Mouse (Mus musculus) intestine, postnatal 0 days (tissue): ENCODE measurements around the gene Gm40193. TPM values are rescaled to one million over a fixed set of nuclear protein-coding genes. Genes with fewer than 3 reads are reported as not detected.

Source experiments
- ATAC-seq: fragments of 200-750 bp; cut with Nextera tagmentation; 2 replicates; pipeline ENCODE4 v1.8.0; 2017; ENCODE audit warnings: mild to moderate bottlenecking, moderate TSS enrichment, moderate library complexity
- H3K27ac ChIP-seq: fragments of 300-500 bp; sonication (generic); 2 replicates; pipeline ENCODE4 v1.5.1; 2014; ENCODE audit warnings: mild to moderate bottlenecking, low read depth, low read length, moderate library complexity
- H3K27me3 ChIP-seq: fragments of 300-500 bp; sonication (generic); replicated peaks from 2 replicates; pipeline ENCODE4 v1.6.1; 2014; ENCODE audit warnings: low read length, mixed read lengths; ENCODE audit not compliant: control insufficient read depth, insufficient read depth
- H3K36me3 ChIP-seq: fragments of 300-500 bp; sonication (generic); 2 replicates; pipeline ENCODE4 v1.6.1; 2014; ENCODE audit warnings: mild to moderate bottlenecking, moderate library complexity; ENCODE audit not compliant: control insufficient read depth, insufficient read depth
- H3K4me1 ChIP-seq: fragments of 300-500 bp; sonication (generic); replicated peaks from 2 replicates; pipeline ENCODE4 v1.6.1; 2014; ENCODE audit warnings: antibody characterized with exemption, low read length, mixed read lengths; ENCODE audit not compliant: control insufficient read depth, insufficient read depth
- H3K4me2 ChIP-seq: fragments of 300-500 bp; sonication (generic); replicated peaks from 2 replicates; pipeline ENCODE4 v1.6.1; 2014; ENCODE audit warnings: low read depth, mild to moderate bottlenecking, moderate library complexity
- H3K4me3 ChIP-seq: fragments of 300-500 bp; sonication (generic); 2 replicates; pipeline ENCODE4 v1.5.1; 2014; ENCODE audit warnings: low read depth, low read length
- H3K9ac ChIP-seq: fragments of 300-500 bp; sonication (generic); 2 replicates; pipeline ENCODE4 v1.6.1; 2014; ENCODE audit warnings: mild to moderate bottlenecking, low read depth, low read length
- H3K9me3 ChIP-seq: fragments of 300-500 bp; sonication (generic); 2 replicates; pipeline ENCODE4 v1.6.1; 2016; ENCODE audit warnings: mixed run types; ENCODE audit not compliant: control insufficient read depth
- CTCF ChIP-seq: sonication (generic); IDR thresholded peaks from 2 replicates; pipeline ENCODE4 v1.5.1; 2016; ENCODE audit warnings: low read depth, mild to moderate bottlenecking, control low read depth, antibody characterized with exemption, moderate library complexity
- WGBS: fragments of 180-500 bp; shearing (Covaris S2); extraction: QIAGEN DNeasy Blood & Tissue Kit; methylation state at CpG from one replicate; pipeline ENCODE4 v1.1.7; 2014; 5-methylcytosine and 5-hydroxymethylcytosine counted together
- polyA plus RNA-seq: library from polyadenylated mRNA; unstranded; fragments of >200 nt; fragmentation: Nextera tagmentation; extraction: Ambion mirVana; gene quantifications from 2 replicates; pipeline ENCODE4 v1.2.1, GENCODE M21; 2015

The Gm40193 gene
- not detected in 2 replicates for polyA plus RNA-seq

- H3K9me3 ChIP-seq, result no peaks in the 10 kb centered on the region
- ATAC-seq, result no peak
- no peaks in the 10 kb centered on the region for H3K27me3 ChIP-seq
- H3K4me1 ChIP-seq, result no peaks in the 10 kb centered on the region
- H3K4me3 ChIP-seq, result no peak within 1 kb of the TSS
- 81% methylated on average over 6 of the region's 6 CpGs for WGBS
- H3K27ac ChIP-seq, result no peak within 1 kb of the TSS
- no peak within 1 kb of the TSS for H3K9ac ChIP-seq
- H3K4me2 ChIP-seq, result no peak within 1 kb of the TSS
- H3K36me3 ChIP-seq, result peaks cover 10% of the 10 kb centered on the region; the same call in 1 of the 2 replicates
- TF ChIP-seq CTCF, result no peak
Observed at GRCm38 (mm10) chr11:70532839-70533238, at the start of gene Gm40193. TSS of gene Gm40193 (minus strand) at chr11:70532939.

GRCm38 (mm10) chr11:70582196-70582595 is 49.5 kb upstream of the Gm40193 start:
- no peaks in the 10 kb centered on the region for H3K27me3 ChIP-seq
- no peak overlapping the region for H3K4me3 ChIP-seq
- 57% methylated on average over 3 of the region's 3 CpGs for WGBS
- H3K9ac ChIP-seq, result no peak overlapping the region
- peaks cover 20% of the 10 kb centered on the region for H3K4me1 ChIP-seq
- 0 out of 2 replicates have a peak overlapping the region, but pooled peaks have one; percentile 2 for H3K27ac ChIP-seq
- no peak for TF ChIP-seq CTCF
- no peaks in the 10 kb centered on the region for H3K9me3 ChIP-seq
- H3K36me3 ChIP-seq, result no peaks in the 10 kb centered on the region
- ATAC-seq, result no peak
- no peak overlapping the region for H3K4me2 ChIP-seq

DNA sequence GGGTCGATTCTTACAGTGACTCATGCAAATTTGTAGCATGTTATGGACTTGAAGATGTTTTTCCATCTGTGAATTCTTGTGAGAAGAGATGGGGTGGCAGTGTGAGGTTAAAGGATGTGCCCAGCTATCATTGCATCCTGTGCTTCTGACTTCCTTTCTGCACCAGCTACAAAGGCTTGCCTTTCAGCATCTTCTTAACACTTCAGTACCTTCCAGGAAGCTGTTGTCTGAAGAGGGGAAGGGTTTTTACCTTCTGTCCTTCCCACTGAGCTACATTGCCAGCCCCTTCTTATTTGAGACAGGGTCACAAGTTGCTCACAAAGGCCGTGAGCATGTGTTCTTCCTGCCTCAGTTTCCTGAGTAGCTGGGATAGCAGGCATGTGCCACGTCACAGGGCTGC is 48.2 kb upstream of the Gm40193 start:
- H3K27me3 ChIP-seq, result no peaks in the 10 kb centered on the region
- no peaks in the 10 kb centered on the region for H3K9me3 ChIP-seq
- H3K27ac ChIP-seq, result no peak overlapping the region
- ATAC-seq, result no peak
- no peak overlapping the region for H3K4me3 ChIP-seq
- no peak for TF ChIP-seq CTCF
- no peaks in the 10 kb centered on the region for H3K36me3 ChIP-seq
- peaks cover 17% of the 10 kb centered on the region for H3K4me1 ChIP-seq
- H3K4me2 ChIP-seq, result no peak overlapping the region
- H3K9ac ChIP-seq, result no peak overlapping the region
- WGBS, result 80% methylated on average over 3 of the region's 3 CpGs

DNA sequence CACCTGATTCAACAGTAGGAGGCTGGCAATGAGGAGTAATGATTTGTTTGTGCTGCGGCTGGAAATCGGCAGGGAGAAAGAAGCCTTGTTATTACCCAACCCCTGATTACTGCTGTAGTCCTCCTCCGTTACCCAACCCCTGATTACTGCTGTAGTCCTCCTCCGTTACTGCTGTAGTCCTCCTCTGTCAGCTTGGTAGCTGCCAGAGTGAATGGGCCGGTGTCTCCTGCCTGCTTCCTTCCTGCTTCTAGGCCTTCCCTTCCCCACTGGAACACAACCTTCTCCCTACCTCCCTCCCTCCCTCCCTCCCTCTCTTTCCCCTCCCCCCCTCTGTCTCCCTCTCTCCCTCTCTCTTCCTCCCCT is 47.6 kb upstream of the Gm40193 start:
- no peak for TF ChIP-seq CTCF
- H3K27ac ChIP-seq, result peak overlapping the region; percentile 46; the same call in 1 of the 2 replicates
- H3K4me3 ChIP-seq, result no peak overlapping the region
- 21% methylated on average over 5 of the region's 5 CpGs for WGBS
- H3K27me3 ChIP-seq, result no peaks in the 10 kb centered on the region
- ATAC-seq, result no peak
- H3K36me3 ChIP-seq, result no peaks in the 10 kb centered on the region
- H3K4me1 ChIP-seq, result peaks cover 15% of the 10 kb centered on the region
- H3K9me3 ChIP-seq, result no peaks in the 10 kb centered on the region
- H3K9ac ChIP-seq, result no peak overlapping the region
- H3K4me2 ChIP-seq, result no peak overlapping the region; the same call in 1 of the 2 replicates

GRCm38 (mm10) chr11:70579710-70580357 is 47.1 kb upstream of the Gm40193 start:
- TF ChIP-seq CTCF, result no peak
- Histone ChIP-seq H3K9ac (peak overlapping the region; percentile 31; the same call in 1 of the 2 replicates), H3K36me3 (no peaks in the 10 kb centered on the region), H3K4me3 (no peak overlapping the region), H3K4me1 (peaks cover 13% of the 10 kb centered on the region), H3K27me3 (no peaks in the 10 kb centered on the region), H3K27ac (peak overlapping the region; percentile 46; the same call in 1 of the 2 replicates), H3K4me2 (no peak overlapping the region; the same call in 1 of the 2 replicates), H3K9me3 (no peaks in the 10 kb centered on the region)
- 61% methylated on average over 9 of the region's 9 CpGs for WGBS
- no peak for ATAC-seq

GRCm38 (mm10) chr11:70578962-70579361 is 46.2 kb upstream of the Gm40193 start:
- H3K27ac ChIP-seq, result no peak overlapping the region
- no peak overlapping the region for H3K9ac ChIP-seq
- peaks cover 13% of the 10 kb centered on the region for H3K4me1 ChIP-seq
- no peaks in the 10 kb centered on the region for H3K9me3 ChIP-seq
- no peak overlapping the region for H3K4me3 ChIP-seq
- WGBS, result 79% methylated on average over 6 of the region's 6 CpGs
- no peak for TF ChIP-seq CTCF
- H3K36me3 ChIP-seq, result no peaks in the 10 kb centered on the region
- no peak for ATAC-seq
- no peaks in the 10 kb centered on the region for H3K27me3 ChIP-seq
- H3K4me2 ChIP-seq, result no peak overlapping the region
